In the genomic region with DNA sequence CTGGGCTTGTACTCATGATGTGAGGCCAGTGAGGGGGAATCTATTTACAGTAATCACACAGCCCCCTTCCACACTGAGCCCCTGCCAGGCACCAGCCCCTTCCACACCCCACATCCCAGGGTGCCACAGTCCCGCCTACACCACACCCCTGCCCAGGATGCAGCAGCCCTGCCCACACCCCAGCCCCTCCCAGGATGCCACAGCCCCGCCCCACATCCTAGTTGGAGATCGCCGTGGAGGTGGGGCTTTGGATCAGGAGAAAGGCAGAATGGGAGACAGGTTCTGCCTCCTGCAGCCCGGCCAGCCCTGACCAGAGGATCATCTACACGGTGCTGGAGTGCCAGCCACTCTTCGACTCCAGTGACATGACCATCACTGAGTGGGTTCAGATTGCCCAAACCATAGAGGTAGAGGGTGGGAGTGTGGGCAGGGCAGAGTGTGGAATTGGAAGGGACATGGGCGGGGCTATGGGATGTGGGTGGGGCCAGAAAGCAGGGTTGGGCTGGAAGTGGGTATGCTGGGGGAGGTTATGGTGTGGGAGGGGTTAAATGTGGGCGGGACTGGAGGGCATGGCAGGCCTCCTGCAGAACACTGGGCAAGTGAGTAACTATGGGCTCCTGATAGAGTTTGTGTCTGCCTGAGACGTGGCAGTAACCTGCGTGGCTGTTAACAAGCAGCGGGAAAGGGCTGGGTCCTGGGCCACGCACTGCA, we compare ENCODE assay signal across 8 mouse cellular contexts. TPM values are rescaled to one million over a fixed set of nuclear protein-coding genes. Genes with fewer than 3 reads are reported as not detected.
DNase-seq lines count a peak whose midpoint lies in the region; ATAC-seq and TF ChIP-seq lines count a peak whose summit lies in the region.
"Had no signal": no experiment of that assay in that cellular context is flagged by ENCODE, and none has a peak within 500 bp of the region (broad histone marks: within the 10 kb centered on the region; RNA-seq: fewer than 3 reads in every experiment).

No protein-coding gene starts in this region.

- ATAC-seq in intestine, postnatal 0 days = peak; percentile 47

- no peak overlapping the region for H3K27ac ChIP-seq in intestine, postnatal 0 days (ENCODE audit: low read depth, low read length)

- 0 out of 2 replicates have a peak, but pooled peaks cover 7% of the 10 kb centered on the region for H3K4me1 ChIP-seq in intestine, postnatal 0 days (replicated peaks; ENCODE audit: control insufficient read depth, insufficient read depth, low read length)

- H3K36me3 ChIP-seq in intestine, postnatal 0 days (ENCODE audit: control insufficient read depth, insufficient read depth) = peaks cover 8% of the 10 kb centered on the region; the same call in 1 of the 2 replicates

- DNase-seq in kidney, postnatal 4 days = peak; percentile 42 to 53
- no peak for DNase-seq in kidney, postnatal 14 days
- DNase-seq in ES-CJ7 (ENCODE audit: low read depth, low spot score) = peak; percentile 74
- DNase-seq in brain, embryonic 14.5 days (ENCODE audit: low read depth) = peak; percentile 5
- DNase-seq in frontal cortex, postnatal 25 days (ENCODE audit: low spot score in 2 of 2) = no peak
- DNase-seq in adrenal gland, adult 18-20 months (ENCODE audit: low spot score in 2 of 2) = no peak

- H3K9ac ChIP-seq in intestine, postnatal 0 days (ENCODE audit: low read depth, low read length) = no peak overlapping the region

- 0 out of 2 replicates have a peak overlapping the region, but pooled peaks have one; percentile 1 for H3K4me2 ChIP-seq in intestine, postnatal 0 days (replicated peaks; ENCODE audit: low read depth)

- 17% methylated on average over 13 of the region's 13 CpGs for WGBS in intestine, postnatal 0 days

- no peak for TF ChIP-seq CTCF in brain, embryonic 14.5 days (IDR thresholded peaks at IDR 0.05; ENCODE audit: borderline replicate concordance, extremely low read depth, insufficient read depth, insufficient read length)
- no peak for TF ChIP-seq CTCF in intestine, postnatal 0 days (IDR thresholded peaks at IDR 0.05; ENCODE audit: low read depth)

- no peak overlapping the region for H3K4me3 ChIP-seq in intestine, postnatal 0 days (ENCODE audit: low read depth, low read length)

- TF ChIP-seq POLR2A in brain, embryonic 14.5 days (IDR thresholded peaks at IDR 0.05; ENCODE audit: borderline replicate concordance, extremely low read depth, insufficient read depth, insufficient read length, poor library complexity, severe bottlenecking) = no peak

- no peaks in the 10 kb centered on the region for H3K27me3 ChIP-seq in intestine, postnatal 0 days (replicated peaks; ENCODE audit: control insufficient read depth, insufficient read depth, low read length)

- H3K9me3 ChIP-seq in intestine, postnatal 0 days (ENCODE audit: control insufficient read depth) = no peaks in the 10 kb centered on the region

RNA-seq across cellular contexts. Expression of gene Aspg, which starts 6.4 kb away (rescaled TPM):
- polyA plus RNA-seq in brain, embryonic 14.5 days (2012; rRNA removed) = 0.36 and 0.97 TPM in 2 replicates
- 14.3 and 14.4 TPM in 2 replicates for polyA plus RNA-seq in intestine, postnatal 0 days (2015; fragmentation: Nextera tagmentation; extraction: Ambion mirVana)
- total RNA-seq in adrenal gland, adult 18-20 months (2021) = 10 to 100 TPM; 32.9 to 41.5 TPM
- total RNA-seq: megakaryocyte progenitor cell, adult 5-6 weeks had no signal

RNA-seq across cellular contexts. Expression of gene Kif26a, which starts 33.2 kb away (rescaled TPM):
- 35.8 and 47.3 TPM in 2 replicates for polyA plus RNA-seq in brain, embryonic 14.5 days (2012; rRNA removed)
- polyA plus RNA-seq in intestine, postnatal 0 days (2015; fragmentation: Nextera tagmentation; extraction: Ambion mirVana) = 0.89 and 1.1 TPM in 2 replicates
- 1 to 10 TPM; 6.9 to 7.1 TPM for total RNA-seq in adrenal gland, adult 18-20 months (2021)
- total RNA-seq: megakaryocyte progenitor cell, adult 5-6 weeks had no signal

Comparison
In these comparisons a context has a peak if more than half of its experiments do, and no peak if none do; other contexts are left out.
1. DNase-seq: peak in kidney, postnatal 4 days (2 of 2), ES-CJ7 (single experiment) and brain, embryonic 14.5 days (single experiment); none in kidney, postnatal 14 days (single experiment), frontal cortex, postnatal 25 days (0 of 2) and adrenal gland, adult 18-20 months (0 of 2).
2. RNA of gene Kif26a, which starts 33.2 kb away (polyA plus RNA-seq): 35.8 to 47.3 TPM in brain, embryonic 14.5 days; 0.89 to 1.1 TPM in intestine, postnatal 0 days; every median in the first group is over 10 times any median in the second.